20 mouse cellular contexts compared by ENCODE assay signal in the genomic region with DNA sequence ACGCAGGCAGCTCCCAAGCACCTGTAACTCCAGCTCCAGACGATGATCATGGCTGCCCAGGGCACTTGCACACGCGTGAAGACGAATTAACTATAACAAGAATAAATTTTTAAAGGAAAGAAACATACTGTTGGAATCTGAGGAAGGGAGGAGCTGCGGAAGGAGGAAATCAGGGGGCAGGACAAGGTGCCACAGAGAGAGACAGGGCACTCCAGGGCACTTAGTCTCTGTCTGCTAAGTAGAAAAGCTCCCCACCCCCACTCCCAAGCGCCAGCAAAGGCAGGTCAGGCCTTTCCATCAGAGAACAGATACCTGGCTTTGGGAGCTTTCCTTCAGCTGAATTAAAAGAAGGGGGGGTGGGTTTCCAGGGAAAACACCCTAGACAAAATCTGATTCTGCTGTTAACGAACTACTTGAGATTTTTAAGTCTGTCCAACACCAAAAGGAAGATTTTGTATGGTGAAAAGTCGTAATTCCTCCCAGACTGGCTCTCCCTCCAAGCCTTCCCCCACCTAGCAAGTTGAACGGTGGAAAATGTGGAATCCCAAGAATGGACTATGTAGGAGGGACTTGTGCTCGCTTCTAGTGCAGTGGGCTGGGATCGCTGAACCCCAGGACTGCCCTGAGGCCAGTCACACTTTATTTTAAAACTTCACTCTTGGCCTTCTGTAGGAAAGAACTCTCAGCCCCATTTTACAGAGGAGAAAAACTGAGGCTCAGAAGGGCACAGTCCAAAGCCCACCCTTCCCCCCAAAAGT. TPM values are rescaled to one million over a fixed set of nuclear protein-coding genes. Genes with fewer than 3 reads are reported as not detected.
DNase-seq lines count a peak whose midpoint lies in the region; ATAC-seq and TF ChIP-seq lines count a peak whose summit lies in the region.
"Had no signal": no experiment of that assay in that cellular context is flagged by ENCODE, and none has a peak within 500 bp of the region (broad histone marks: within the 10 kb centered on the region; RNA-seq: fewer than 3 reads in every experiment).

No protein-coding gene starts in this region.

- H3K4me1 ChIP-seq in heart, embryonic 14.5 days (ENCODE audit: control insufficient read depth in 2 of 2, insufficient read depth in 2 of 2, low read length in 2 of 2), result peaks cover 10 to 11% of the 10 kb centered on the region in 2 experiments
- peaks cover 26% of the 10 kb centered on the region for H3K4me1 ChIP-seq in heart, embryonic 12.5 days (replicated peaks)
- peaks cover 44% of the 10 kb centered on the region for H3K4me1 ChIP-seq in lung, embryonic 16.5 days (replicated peaks; ENCODE audit: control insufficient read depth, insufficient read depth, low read length)
- H3K4me1 ChIP-seq in lung, adult 2 months (ENCODE audit: control insufficient read depth, insufficient read depth, low read length), result peaks cover 2% of the 10 kb centered on the region
- H3K4me1 ChIP-seq in embryonic facial prominence, embryonic 12.5 days, result peaks cover 52% of the 10 kb centered on the region

- H3K27ac ChIP-seq in heart, embryonic 14.5 days (replicated peaks in 1 of 2; ENCODE audit: control insufficient read depth in 1 of 2, insufficient read depth in 1 of 2, low read depth in 2 of 2, low read length in 2 of 2), result no peak overlapping the region
- no peak overlapping the region for H3K27ac ChIP-seq in heart, embryonic 12.5 days (ENCODE audit: poor library complexity, severe bottlenecking)
- peak overlapping the region; percentile 41 for H3K27ac ChIP-seq in lung, embryonic 16.5 days (ENCODE audit: low read length)
- peak overlapping the region; percentile 90 for H3K27ac ChIP-seq in embryonic facial prominence, embryonic 12.5 days
- H3K27ac ChIP-seq: forebrain, embryonic 15.5 days had no signal

- no peak for ATAC-seq in heart, embryonic 14.5 days (ENCODE audit: insufficient number of reproducible peaks, insufficient read depth, low FRiP score, low read depth)
- ATAC-seq in heart, embryonic 12.5 days (ENCODE audit: insufficient number of reproducible peaks, low FRiP score), result no peak
- ATAC-seq in lung, embryonic 16.5 days (ENCODE audit: low read depth), result peak; percentile 35
- ATAC-seq in embryonic facial prominence, embryonic 12.5 days (ENCODE audit: insufficient number of reproducible peaks, insufficient read depth, low FRiP score, low TSS enrichment), result 0 out of 2 replicates have a peak, but pooled peaks have one; percentile 53
- ATAC-seq: forebrain, embryonic 15.5 days; intestine, postnatal 0 days; Patski had no signal

- no peak overlapping the region for H3K4me3 ChIP-seq in heart, embryonic 14.5 days (ENCODE audit: control insufficient read depth in 1 of 2, insufficient read depth in 1 of 2, low read depth in 1 of 2, low read length in 2 of 2)
- no peak overlapping the region for H3K4me3 ChIP-seq in heart, embryonic 12.5 days
- no peak overlapping the region for H3K4me3 ChIP-seq in lung, embryonic 16.5 days (ENCODE audit: low read length)
- H3K4me3 ChIP-seq in lung, adult 2 months (replicated peaks; ENCODE audit: extremely low read depth, low read depth, low read length), result no peak overlapping the region
- H3K4me3 ChIP-seq in embryonic facial prominence, embryonic 12.5 days, result no peak overlapping the region
- H3K4me3 ChIP-seq: forebrain, embryonic 15.5 days had no signal

- H3K4me2 ChIP-seq in heart, embryonic 14.5 days (ENCODE audit: low read length), result no peak overlapping the region
- H3K4me2 ChIP-seq in heart, embryonic 12.5 days, result no peak overlapping the region
- H3K4me2 ChIP-seq in lung, embryonic 16.5 days (ENCODE audit: low read depth, low read length), result no peak overlapping the region
- peak overlapping the region; percentile 26; the same call in 1 of the 2 replicates for H3K4me2 ChIP-seq in embryonic facial prominence, embryonic 12.5 days (replicated peaks)
- H3K4me2 ChIP-seq: forebrain, embryonic 15.5 days; midbrain, embryonic 11.5 days had no signal

- H3K9ac ChIP-seq in heart, embryonic 14.5 days (ENCODE audit: low read length), result peak overlapping the region; percentile 21; the same call in 1 of the 2 replicates
- no peak overlapping the region for H3K9ac ChIP-seq in heart, embryonic 12.5 days
- H3K9ac ChIP-seq in lung, embryonic 16.5 days (ENCODE audit: low read length), result no peak overlapping the region
- no peak overlapping the region for H3K9ac ChIP-seq in embryonic facial prominence, embryonic 12.5 days
- H3K9ac ChIP-seq: forebrain, embryonic 15.5 days had no signal

- no peak for TF ChIP-seq CTCF in lung, adult 2 months (IDR thresholded peaks at IDR 0.05; ENCODE audit: insufficient read depth, low read length)

- TF ChIP-seq POLR2A in lung, adult 2 months (IDR thresholded peaks at IDR 0.05; ENCODE audit: borderline replicate concordance, extremely low read depth, low read depth, low read length), result no peak

- intact Hi-C loops in left cerebral cortex, postnatal 4 days (cut with DNase I), result no loop called here

- no peaks in the 10 kb centered on the region for H3K36me3 ChIP-seq in heart, embryonic 14.5 days (ENCODE audit: control insufficient read depth, insufficient read depth, low read length)
- no peaks in the 10 kb centered on the region for H3K36me3 ChIP-seq in heart, embryonic 12.5 days
- H3K36me3 ChIP-seq in lung, embryonic 16.5 days (ENCODE audit: control insufficient read depth, insufficient read depth, low read length), result no peaks in the 10 kb centered on the region
- no peaks in the 10 kb centered on the region for H3K36me3 ChIP-seq in embryonic facial prominence, embryonic 12.5 days
- H3K36me3 ChIP-seq: forebrain, embryonic 15.5 days had no signal

- H3K9me3 ChIP-seq in heart, embryonic 14.5 days (ENCODE audit: control insufficient read depth, low read length), result no peaks in the 10 kb centered on the region
- H3K9me3 ChIP-seq in heart, embryonic 12.5 days (replicated peaks), result no peaks in the 10 kb centered on the region
- no peaks in the 10 kb centered on the region for H3K9me3 ChIP-seq in lung, embryonic 16.5 days (ENCODE audit: control insufficient read depth, low read length)
- no peaks in the 10 kb centered on the region for H3K9me3 ChIP-seq in embryonic facial prominence, embryonic 12.5 days
- H3K9me3 ChIP-seq: forebrain, embryonic 15.5 days had no signal

- no peaks in the 10 kb centered on the region for H3K27me3 ChIP-seq in heart, embryonic 14.5 days (ENCODE audit: control insufficient read depth, insufficient read depth, low read length)
- no peaks in the 10 kb centered on the region for H3K27me3 ChIP-seq in heart, embryonic 12.5 days (replicated peaks)
- no peaks in the 10 kb centered on the region for H3K27me3 ChIP-seq in lung, embryonic 16.5 days (ENCODE audit: control insufficient read depth, insufficient read depth, low read depth, low read length)
- H3K27me3 ChIP-seq in embryonic facial prominence, embryonic 12.5 days, result no peaks in the 10 kb centered on the region
- H3K27me3 ChIP-seq: forebrain, embryonic 15.5 days; Patski had no signal

- 46% methylated on average over 12 of the region's 12 CpGs for WGBS in heart, embryonic 14.5 days
- 49% methylated on average over 12 of the region's 12 CpGs for WGBS in heart, embryonic 12.5 days
- 45% methylated on average over 12 of the region's 12 CpGs for WGBS in lung, embryonic 16.5 days
- WGBS in lung, adult 2 months, result 54% methylated on average over 12 of the region's 12 CpGs
- 15% methylated on average over 12 of the region's 12 CpGs for WGBS in embryonic facial prominence, embryonic 12.5 days

- DNase-seq in lung, adult 2 months, result no peak
- no peak for DNase-seq in urinary bladder, postnatal 10 days (ENCODE audit: low spot score)
- DNase-seq in urinary bladder, postnatal 14 days (ENCODE audit: low spot score), result no peak
- DNase-seq in left cerebral cortex, postnatal 4 days, result no peak
- DNase-seq: adrenal gland, postnatal 36 days; gastrocnemius, postnatal 25 days; heart, postnatal 10 days had no signal

RNA-seq across cellular contexts. Expression of a gene that starts 11.9 kb away (rescaled TPM):
- 0.70 and 0.84 TPM in 2 replicates for polyA plus RNA-seq in heart, embryonic 14.5 days (2014; fragmentation: Nextera tagmentation; extraction: Ambion mirVana)
- polyA plus RNA-seq in heart, embryonic 12.5 days (2016; fragmentation: Nextera tagmentation; extraction: Ambion mirVana), result 0.42 and 0.49 TPM in 2 replicates
- 2.5 and 3.3 TPM in 2 replicates for polyA plus RNA-seq in lung, embryonic 16.5 days (2015; fragmentation: Nextera tagmentation; extraction: Ambion mirVana)
- 6.9 and 9.3 TPM in 2 replicates for polyA plus RNA-seq in lung, adult 2 months (2012; rRNA removed)
- polyA plus RNA-seq in embryonic facial prominence, embryonic 12.5 days (2016; fragmentation: Nextera tagmentation; extraction: Ambion mirVana), result 2.7 and 2.8 TPM in 2 replicates
- total RNA-seq in left cerebral cortex, postnatal 4 days (2021), result 1 to 10 TPM; 2.0 to 2.3 TPM
- total RNA-seq: common myeloid progenitor, adult 5-6 weeks had no signal
- polyA plus RNA-seq: C2C12, Patski had no signal

RNA-seq across cellular contexts. Expression of a gene that starts 18.2 kb away (rescaled TPM):
- polyA plus RNA-seq in heart, embryonic 14.5 days (2014; fragmentation: Nextera tagmentation; extraction: Ambion mirVana), result not detected in 2 replicates
- not detected in 2 replicates for polyA plus RNA-seq in heart, embryonic 12.5 days (2016; fragmentation: Nextera tagmentation; extraction: Ambion mirVana)
- not detected in 2 replicates for polyA plus RNA-seq in lung, embryonic 16.5 days (2015; fragmentation: Nextera tagmentation; extraction: Ambion mirVana)
- polyA plus RNA-seq in lung, adult 2 months (2012; rRNA removed), result not detected in 2 replicates
- not detected in 2 replicates for polyA plus RNA-seq in embryonic facial prominence, embryonic 12.5 days (2016; fragmentation: Nextera tagmentation; extraction: Ambion mirVana)
- total RNA-seq in left cerebral cortex, postnatal 4 days (2021), result not detected
- total RNA-seq: adrenal gland, postnatal 36 days; common myeloid progenitor, adult 5-6 weeks; gastrocnemius, postnatal 25 days; heart, postnatal 10 days; left cerebral cortex, adult 18-20 months had no signal
- polyA plus RNA-seq: C2C12; forebrain, embryonic 15.5 days; intestine, postnatal 0 days; liver, embryonic 16.5 days; midbrain, embryonic 11.5 days; Patski; spleen, adult 2 months had no signal

Comparison
In these comparisons a context has a peak if more than half of its experiments do, and no peak if none do; other contexts are left out.
1. ATAC-seq: peak in lung, embryonic 16.5 days (single experiment) and embryonic facial prominence, embryonic 12.5 days (single experiment); none in heart, embryonic 14.5 days (single experiment) and heart, embryonic 12.5 days (single experiment).
2. H3K27ac ChIP-seq: peak in lung, embryonic 16.5 days (single experiment) and embryonic facial prominence, embryonic 12.5 days (single experiment); none in heart, embryonic 14.5 days (0 of 2) and heart, embryonic 12.5 days (single experiment).